Mouse (Mus musculus) midbrain, embryonic 14.5 days (tissue): ENCODE measurements at regions not wholly inside any gene's neighbourhood (a gene's known extent, or its start where the extent isn't known, plus 50 kb on each side); places are given as distances from the start of the nearest gene placed in this dataset.

Experiments used
- ATAC-seq: fragments of 200-750 bp; cut with Nextera tagmentation; 2 replicates; pipeline ENCODE4 v1.8.0; 2017; ENCODE audit warnings: moderate number of reproducible peaks, moderate library complexity; ENCODE audit not compliant: low FRiP score, low TSS enrichment
- DNase-seq: peaks from one replicate; pipeline ENCODE4 v3.0.0-alpha.2; 2015
- H3K27ac ChIP-seq: fragments of 300-500 bp; sonication (generic); replicated peaks from 2 replicates; pipeline ENCODE4 v1.5.1; 2014; ENCODE audit warnings: mild to moderate bottlenecking, low read depth, low read length, moderate library complexity
- H3K27me3 ChIP-seq: fragments of 300-500 bp; sonication (generic); 2 replicates; pipeline ENCODE4 v1.6.1; 2014; ENCODE audit warnings: low read length, control low read depth, mixed read lengths; ENCODE audit not compliant: control insufficient read depth, insufficient read depth
- H3K36me3 ChIP-seq: fragments of 300-500 bp; sonication (generic); 2 replicates; pipeline ENCODE4 v1.6.1; 2014; ENCODE audit warnings: low read length, control low read depth; ENCODE audit not compliant: control insufficient read depth, insufficient read depth
- H3K4me1 ChIP-seq: fragments of 300-500 bp; sonication (generic); 2 replicates; pipeline ENCODE4 v1.6.1; 2014; ENCODE audit warnings: mild to moderate bottlenecking, antibody characterized with exemption, low read length, control low read depth; ENCODE audit not compliant: control insufficient read depth, insufficient read depth
- H3K4me2 ChIP-seq: fragments of 300-500 bp; sonication (generic); 2 replicates; pipeline ENCODE4 v1.6.1; 2014; ENCODE audit warnings: mild to moderate bottlenecking, low read length, moderate library complexity
- H3K4me3 ChIP-seq: fragments of 300-500 bp; sonication (generic); replicated peaks from 2 replicates; pipeline ENCODE4 v1.5.1; 2014; ENCODE audit warnings: low read depth, low read length
- H3K9ac ChIP-seq: fragments of 300-500 bp; sonication (generic); replicated peaks from 2 replicates; pipeline ENCODE4 v1.6.1; 2014; ENCODE audit warnings: mild to moderate bottlenecking, low read length, moderate library complexity
- H3K9me3 ChIP-seq: fragments of 300-500 bp; sonication (generic); 2 replicates; pipeline ENCODE4 v1.6.1; 2016; ENCODE audit warnings: low read length, control low read depth, mixed read lengths; ENCODE audit not compliant: control insufficient read depth
- WGBS: fragments of 180-500 bp; shearing (Covaris S2); extraction: QIAGEN DNeasy Blood & Tissue Kit; methylation state at CpG from one replicate; pipeline ENCODE4 v1.1.7; 2014; 5-methylcytosine and 5-hydroxymethylcytosine counted together

DNA sequence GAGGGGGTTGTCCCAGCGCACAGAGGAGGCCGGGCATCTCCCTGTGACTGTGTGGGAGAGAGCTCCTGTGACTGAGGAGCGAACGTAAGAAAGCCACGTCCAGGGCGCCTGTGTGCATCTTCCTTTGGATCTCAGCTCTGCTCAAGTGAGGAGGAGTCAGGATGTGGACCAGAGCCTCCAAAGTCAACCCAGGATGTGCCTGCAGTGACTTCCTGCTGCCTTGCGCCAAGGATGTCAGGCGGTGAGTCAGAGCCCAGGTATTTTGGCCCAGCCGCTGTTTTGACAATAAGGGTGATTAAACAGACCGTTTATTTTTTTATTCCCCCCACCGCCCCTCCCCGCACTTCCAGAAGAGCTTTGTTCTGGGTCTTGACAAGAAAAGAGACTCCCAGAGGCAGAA, 94.5 kb downstream of the Tfap2c start:
- no peaks in the 10 kb centered on the region for H3K27me3 ChIP-seq
- H3K9ac ChIP-seq: no peak overlapping the region
- H3K4me3 ChIP-seq: no peak overlapping the region
- no peak for ATAC-seq
- H3K27ac ChIP-seq: no peak overlapping the region
- H3K36me3 ChIP-seq: no peaks in the 10 kb centered on the region
- H3K4me2 ChIP-seq: no peak overlapping the region
- no peak for DNase-seq
- no peaks in the 10 kb centered on the region for H3K9me3 ChIP-seq
- 37% methylated on average over 12 of the region's 12 CpGs for WGBS
- H3K4me1 ChIP-seq: no peaks in the 10 kb centered on the region

DNA sequence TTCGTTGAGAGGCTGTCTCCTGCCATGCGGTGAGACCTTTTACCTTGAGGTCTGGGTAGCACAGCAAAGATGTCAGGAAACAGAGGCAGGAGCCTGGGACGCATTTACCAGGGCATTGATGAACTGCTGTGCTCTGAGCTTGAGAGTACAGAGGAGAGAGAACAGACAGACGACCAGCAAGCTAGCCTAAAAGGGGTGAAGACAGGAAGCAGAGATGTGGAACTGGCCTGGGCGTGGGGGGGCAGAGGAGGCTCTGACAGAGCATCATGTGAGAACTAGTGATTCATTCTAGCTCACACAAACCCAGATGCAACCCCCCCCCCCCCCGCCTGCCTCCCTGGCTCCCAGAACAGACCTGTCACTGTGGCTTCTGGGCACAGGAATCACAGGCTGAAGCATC, 95.1 kb downstream of the Tfap2c start:
- WGBS: 53% methylated on average over 6 of the region's 6 CpGs
- Histone ChIP-seq H3K9me3 (no peaks in the 10 kb centered on the region), H3K4me2 (no peak overlapping the region), H3K9ac (no peak overlapping the region), H3K27me3 (no peaks in the 10 kb centered on the region), H3K36me3 (no peaks in the 10 kb centered on the region), H3K4me1 (no peaks in the 10 kb centered on the region), H3K4me3 (no peak overlapping the region), H3K27ac (no peak overlapping the region)
- ATAC-seq (no peak), DNase-seq (no peak)

DNA sequence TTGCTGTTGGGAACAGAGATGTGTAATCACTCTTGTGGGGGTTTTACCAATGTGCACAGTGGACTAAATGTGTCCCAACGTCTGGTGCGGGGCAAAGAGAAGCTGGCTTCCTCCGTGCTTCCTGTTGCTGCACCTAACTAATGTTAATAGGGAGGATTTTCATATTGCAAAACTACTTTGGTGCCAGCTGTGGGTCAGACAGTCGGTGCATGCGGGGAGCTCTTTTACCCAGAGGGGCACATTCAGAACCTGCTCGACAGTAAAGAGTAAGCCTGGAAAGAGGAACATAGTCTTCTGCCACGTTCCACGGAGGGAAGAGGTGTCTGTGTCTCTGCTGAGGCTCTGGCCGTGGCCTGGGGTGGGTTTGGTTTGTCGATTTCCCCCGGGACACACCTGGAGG, 98.7 kb downstream of the Tfap2c start:
- Histone ChIP-seq H3K4me3 (no peak overlapping the region), H3K36me3 (no peaks in the 10 kb centered on the region), H3K9ac (no peak overlapping the region), H3K4me1 (no peaks in the 10 kb centered on the region), H3K9me3 (no peaks in the 10 kb centered on the region), H3K27me3 (no peaks in the 10 kb centered on the region), H3K27ac (no peak overlapping the region), H3K4me2 (no peak overlapping the region)
- no peak for DNase-seq
- WGBS: 72% methylated on average over 11 of the region's 11 CpGs
- no peak for ATAC-seq

GRCm38 (mm10) chr2:172660479-172660878, 111.1 kb downstream of the Tfap2c start:
- H3K4me2 ChIP-seq: no peak overlapping the region
- H3K9ac ChIP-seq: no peak overlapping the region
- no peak overlapping the region for H3K4me3 ChIP-seq
- no peaks in the 10 kb centered on the region for H3K36me3 ChIP-seq
- peaks cover 14% of the 10 kb centered on the region; the same call in 1 of the 2 replicates for H3K27me3 ChIP-seq
- whole genome bisulfite sequencing: 64% methylated on average over 10 of the region's 10 CpGs
- no peak for ATAC-seq
- H3K27ac ChIP-seq: no peak overlapping the region
- no peaks in the 10 kb centered on the region for H3K9me3 ChIP-seq
- no peak for DNase-seq
- peaks cover 16% of the 10 kb centered on the region for H3K4me1 ChIP-seq

- 2% methylated on average over 7 of the region's 7 CpGs for WGBS
- Histone ChIP-seq H3K9ac (no peak overlapping the region), H3K4me2 (no peak overlapping the region), H3K27ac (no peak overlapping the region), H3K36me3 (no peaks in the 10 kb centered on the region), H3K27me3 (peaks cover 14% of the 10 kb centered on the region; the same call in 1 of the 2 replicates), H3K4me1 (peaks cover 16% of the 10 kb centered on the region), H3K9me3 (no peaks in the 10 kb centered on the region), H3K4me3 (no peak overlapping the region)
- DNase-seq (peak; percentile 68), ATAC-seq (no peak)
Measured at GRCm38 (mm10) chr2:172660916-172661315, 111.5 kb downstream of the Tfap2c start.

DNA sequence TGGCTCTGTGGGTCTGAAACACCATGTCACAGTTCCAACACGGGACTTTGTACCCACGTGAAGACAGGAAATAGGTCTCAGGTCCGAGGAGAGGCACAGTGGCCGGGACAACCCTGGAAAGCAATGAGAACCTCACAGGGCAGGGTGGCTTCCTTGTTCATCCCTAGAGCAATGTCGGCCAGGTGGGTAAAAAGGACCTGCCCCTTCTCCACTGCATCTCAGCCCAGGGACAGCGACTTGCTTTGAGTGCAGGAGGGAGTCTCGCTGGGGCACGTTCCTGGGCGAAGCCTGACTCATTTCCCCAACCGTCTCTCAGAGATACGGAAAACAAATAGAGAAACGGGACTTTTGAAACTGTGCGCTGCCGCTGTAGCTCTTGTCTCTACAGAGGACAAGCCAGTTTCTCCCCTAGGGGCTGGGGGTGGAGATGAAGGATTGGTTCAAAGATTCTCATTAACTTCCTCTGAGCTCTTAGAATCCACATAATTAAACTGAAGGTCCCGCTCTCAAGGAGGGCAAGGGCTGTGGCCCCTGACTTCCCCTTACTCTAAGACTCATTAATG, 112.1 kb downstream of the Tfap2c start:
- Histone ChIP-seq H3K9me3 (no peaks in the 10 kb centered on the region), H3K27me3 (peaks cover 14% of the 10 kb centered on the region; the same call in 1 of the 2 replicates), H3K27ac (no peak overlapping the region), H3K9ac (no peak overlapping the region), H3K4me3 (no peak overlapping the region), H3K4me1 (peaks cover 16% of the 10 kb centered on the region), H3K4me2 (no peak overlapping the region), H3K36me3 (no peaks in the 10 kb centered on the region)
- DNase-seq: peak; percentile 30
- 8% methylated on average over 15 of the region's 15 CpGs for WGBS
- ATAC-seq: no peak

- Histone ChIP-seq H3K36me3 (no peaks in the 10 kb centered on the region), H3K27ac (no peak overlapping the region), H3K9ac (no peak overlapping the region), H3K27me3 (peaks cover 14% of the 10 kb centered on the region; the same call in 1 of the 2 replicates), H3K4me1 (peaks cover 16% of the 10 kb centered on the region), H3K9me3 (no peaks in the 10 kb centered on the region), H3K4me3 (no peak overlapping the region), H3K4me2 (no peak overlapping the region)
- DNase-seq (no peak), ATAC-seq (no peak)
- 62% methylated on average over 11 of the region's 11 CpGs for WGBS
Measured at GRCm38 (mm10) chr2:172662165-172662564, 112.8 kb downstream of the Tfap2c start.

GRCm38 (mm10) chr2:172663681-172664080, 114.3 kb downstream of the Tfap2c start:
- Histone ChIP-seq H3K4me3 (no peak overlapping the region), H3K36me3 (no peaks in the 10 kb centered on the region), H3K4me2 (0 out of 2 replicates have a peak overlapping the region, but pooled peaks have one; percentile 27), H3K4me1 (peaks cover 16% of the 10 kb centered on the region), H3K27me3 (peaks cover 14% of the 10 kb centered on the region; the same call in 1 of the 2 replicates), H3K27ac (no peak overlapping the region), H3K9ac (no peak overlapping the region), H3K9me3 (no peaks in the 10 kb centered on the region)
- ATAC-seq (no peak), DNase-seq (peak; percentile 55)
- WGBS: 3% methylated on average over 6 of the region's 6 CpGs

DNA sequence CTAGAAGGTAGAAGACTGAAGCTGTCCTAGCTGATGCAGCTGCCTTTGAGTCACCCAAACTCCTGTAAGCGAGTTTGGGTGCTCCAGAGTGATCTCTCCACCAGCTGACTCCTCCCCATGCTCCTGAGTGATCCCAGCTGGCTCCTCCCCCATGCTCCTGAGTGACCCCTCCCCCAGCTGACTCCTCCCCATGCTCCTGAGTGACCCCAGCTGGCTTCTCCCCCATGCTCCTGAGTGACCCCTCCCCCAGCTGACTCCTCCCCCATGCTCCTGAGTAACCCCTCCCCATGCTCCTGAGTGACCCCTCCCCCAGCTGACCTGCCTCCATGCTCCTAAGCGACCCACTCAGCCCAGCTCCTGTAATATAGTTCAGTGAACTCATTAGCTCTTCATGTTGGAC, 123.7 kb downstream of the Tfap2c start:
- Histone ChIP-seq H3K36me3 (no peaks in the 10 kb centered on the region), H3K4me2 (no peak overlapping the region)
- no peak for ATAC-seq

More for the DNA sequence above, 123.7 kb downstream of the Tfap2c start:
- no peak overlapping the region for H3K27ac ChIP-seq
- H3K4me1 ChIP-seq: no peaks in the 10 kb centered on the region
- DNase-seq: no peak
- H3K9me3 ChIP-seq: no peaks in the 10 kb centered on the region
- H3K4me3 ChIP-seq: no peak overlapping the region
- no peaks in the 10 kb centered on the region for H3K27me3 ChIP-seq
- no peak overlapping the region for H3K9ac ChIP-seq
- WGBS: 25% methylated on average over 2 of the region's 2 CpGs
